Mouse (Mus musculus) cerebellum, adult 2 months (tissue): ENCODE data around the gene Gh. TPM values are rescaled to one million over a fixed set of nuclear protein-coding genes. Genes with fewer than 3 reads are reported as not detected.

Experiments
- DNase-seq, 2 experiments: peaks; one replicate each; pipeline ENCODE4 v3.0.0; 2021
- H3K27ac ChIP-seq: fragments of 200-500 bp; 2 replicates; pipeline ENCODE4 v1.5.1; 2012; ENCODE audit warnings: low read length, control low read depth, inconsistent platforms; ENCODE audit not compliant: insufficient read depth
- H3K27me3 ChIP-seq: fragments of 200-500 bp; 2 replicates; pipeline ENCODE4 v1.6.1; 2012; ENCODE audit warnings: inconsistent platforms, mild to moderate bottlenecking, low read length, moderate library complexity; ENCODE audit not compliant: control insufficient read depth, insufficient read depth
- H3K4me1 ChIP-seq: fragments of 200-500 bp; 2 replicates; pipeline ENCODE4 v1.6.1; 2011; ENCODE audit warnings: low read length; ENCODE audit not compliant: control insufficient read depth, insufficient read depth
- H3K4me3 ChIP-seq: fragments of 200-500 bp; replicated peaks from 2 replicates; pipeline ENCODE3; 2011; ENCODE audit warnings: mild to moderate bottlenecking, low read depth, low read length, control low read depth; ENCODE audit not compliant: insufficient read depth
- CTCF ChIP-seq: fragments of 200-500 bp; IDR thresholded peaks from 2 replicates; pipeline ENCODE4 v1.5.1; 2011; ENCODE audit warnings: low read depth, mild to moderate bottlenecking, control low read depth, low read length, moderate library complexity, borderline replicate concordance; ENCODE audit not compliant: insufficient read depth
- POLR2A ChIP-seq: fragments of 200-500 bp; IDR thresholded peaks from 2 replicates; pipeline ENCODE4 v1.6.1; 2011; ENCODE audit warnings: low read length, control low read depth, borderline replicate concordance; ENCODE audit not compliant: insufficient read depth
- WGBS: fragments of 180-500 bp; shearing (Covaris S2); methylation state at CpG from one replicate; pipeline ENCODE4 v1.1.7; 2018; 5-methylcytosine and 5-hydroxymethylcytosine counted together
- polyA plus RNA-seq: library from polyadenylated mRNA; depleted of rRNA; stranded (reverse); fragments of >200 nt; gene quantifications from 2 replicates; pipeline ENCODE4 v1.2.3, GENCODE M21; 2012

The Gh gene
- polyA plus RNA-seq, 1 experiment: not detected

- WGBS: 10% methylated on average over 15 of the region's 15 CpGs
- peak; percentile 97 to 98 for DNase-seq
- Histone ChIP-seq H3K4me3 (peak overlapping the region; percentile 5), H3K27ac (peak overlapping the region; percentile 86), H3K4me1 (peaks cover 47% of the 10 kb centered on the region), H3K27me3 (no peaks in the 10 kb centered on the region)
- TF ChIP-seq CTCF (no peak), POLR2A (peak; percentile 23; the same call in 1 of the 2 replicates)
Measured at GRCm38 (mm10) chr11:106267311-106267852, 34.3 kb downstream of the Gh start.

- Histone ChIP-seq H3K27me3 (no peaks in the 10 kb centered on the region), H3K4me1 (peaks cover 47% of the 10 kb centered on the region), H3K4me3 (peak overlapping the region; percentile 5), H3K27ac (peak overlapping the region; percentile 86)
- TF ChIP-seq POLR2A: no peak
- TF ChIP-seq CTCF: no peak
- DNase-seq: peak; percentile 29 to 39
- 74% methylated on average over 10 of the region's 10 CpGs for WGBS
Measured at GRCm38 (mm10) chr11:106266431-106266830, 35.2 kb downstream of the Gh start.

GRCm38 (mm10) chr11:106265570-106265969, 36.1 kb downstream of the Gh start:
- 8% methylated on average over 4 of the region's 4 CpGs for WGBS
- no peaks in the 10 kb centered on the region for H3K27me3 ChIP-seq
- TF ChIP-seq CTCF (no peak), POLR2A (peak; percentile 15; the same call in 1 of the 2 replicates)
- peak; percentile 43 to 57 for DNase-seq
- H3K27ac ChIP-seq: peak overlapping the region; percentile 73
- no peak overlapping the region for H3K4me3 ChIP-seq
- H3K4me1 ChIP-seq: peaks cover 47% of the 10 kb centered on the region

- Histone ChIP-seq H3K27ac (peak overlapping the region; percentile 22), H3K4me1 (peaks cover 44% of the 10 kb centered on the region), H3K4me3 (no peak overlapping the region), H3K27me3 (no peaks in the 10 kb centered on the region)
- peak in 1 of 2 experiments; percentile 40 for DNase-seq
- WGBS: 34% methylated on average over 15 of the region's 15 CpGs
- no peak for TF ChIP-seq CTCF
- no peak for TF ChIP-seq POLR2A
Measured at GRCm38 (mm10) chr11:106264988-106265387, 36.7 kb downstream of the Gh start.

GRCm38 (mm10) chr11:106263963-106264362, 37.7 kb downstream of the Gh start:
- 22% methylated on average over 9 of the region's 9 CpGs for WGBS
- peaks cover 39% of the 10 kb centered on the region for H3K4me1 ChIP-seq
- no peak overlapping the region for H3K4me3 ChIP-seq
- H3K27me3 ChIP-seq: no peaks in the 10 kb centered on the region
- peak overlapping the region; percentile 12 for H3K27ac ChIP-seq
- TF ChIP-seq POLR2A: no peak
- DNase-seq: peak; percentile 54 to 62

GRCm38 (mm10) chr11:106260826-106261450, 40.7 kb downstream of the Gh start:
- H3K4me1 ChIP-seq: peaks cover 29% of the 10 kb centered on the region
- WGBS: 79% methylated on average over 14 of the region's 14 CpGs
- H3K4me3 ChIP-seq: no peak overlapping the region
- H3K27ac ChIP-seq: no peak overlapping the region
- no peak for TF ChIP-seq POLR2A
- TF ChIP-seq CTCF: no peak
- no peaks in the 10 kb centered on the region for H3K27me3 ChIP-seq
- DNase-seq: no peak

GRCm38 (mm10) chr11:106256775-106257174, 44.9 kb downstream of the Gh start:
- peak overlapping the region; percentile 85 for H3K4me3 ChIP-seq
- no peak for TF ChIP-seq POLR2A
- 50% methylated on average over 5 of the region's 5 CpGs for WGBS

GRCm38 (mm10) chr11:106255685-106256451, 45.8 kb downstream of the Gh start, which contains the start of the genes Ftsj3 and Psmc5:
TSS of gene Ftsj3 (minus strand) at chr11:106256079.
TSS of gene Psmc5 (plus strand) at chr11:106256154.
- no peak; the same call in 1 of the 2 replicates for TF ChIP-seq CTCF
- TF ChIP-seq POLR2A: peak; percentile 87; the same call in 1 of the 2 replicates
- under 1% methylated on average over 42 of the region's 42 CpGs for WGBS
- H3K27me3 ChIP-seq: no peaks in the 10 kb centered on the region
- H3K4me3 ChIP-seq: peak within 1 kb of the TSS; percentile 85
- DNase-seq: peak; percentile 97 to 99
- H3K4me1 ChIP-seq: no peaks in the 10 kb centered on the region
- peak within 1 kb of the TSS; percentile 60 for H3K27ac ChIP-seq

More at GRCm38 (mm10) chr11:106256775-106257174, 44.9 kb downstream of the Gh start:
- Histone ChIP-seq H3K4me1 (no peaks in the 10 kb centered on the region), H3K27me3 (no peaks in the 10 kb centered on the region), H3K27ac (no peak overlapping the region)
- DNase-seq: peak; percentile 46 to 65
